Mouse (Mus musculus): ENCODE data around the gene Lpp.

Lpp gene

GRCm38 (mm10) chr16:24392651-24393555 lies at the start of gene Lpp:
Gene Lpp (plus strand): TSS chr16:24393507.
- ChIA-PET POLR2A (interaction anchor here (0.5 to 2.6 kb wide), 27 partner anchors 9 to 1498 kb away, joined by 3 to 9 read pairs (median 4); partner anchors contain the start of genes Bcl6 (in 3 of the 4) and Gm37419 (in 2 of the 4)), CTCF (interaction anchor here in 2 of 4 experiments (1.4 to 1.7 kb wide), 2 partner anchors 409 to 410 kb away, joined by 3 to 10 read pairs; no protein-coding TSS in a partner anchor)

- ChIA-PET CTCF (interaction anchor here in 2 of 4 experiments (0.6 to 0.9 kb wide), 2 partner anchors 16 to 32 kb away, joined by 3 read pairs; no protein-coding TSS in a partner anchor), POLR2A (interaction anchor here in 1 of 4 experiments (0.8 to 1.0 kb wide), 2 partner anchors 103 to 360 kb away, joined by 3 read pairs; no protein-coding TSS in a partner anchor)
Observed at GRCm38 (mm10) chr16:24347582-24348411, 45.5 kb upstream of the Lpp start.

- CTCF ChIA-PET = interaction anchor here in 1 of 4 experiments (0.6 kb wide), 1 partner anchor 259 kb away, joined by 8 read pairs; no protein-coding TSS in a partner anchor
- POLR2A ChIA-PET = no interaction called here
Observed at GRCm38 (mm10) chr16:24350306-24350705, 43.0 kb upstream of the Lpp start.

GRCm38 (mm10) chr16:24350751-24351150 lies 42.6 kb upstream of the Lpp start:
- ChIA-PET POLR2A (no interaction called here), CTCF (interaction anchor here in 1 of 4 experiments (0.6 kb wide), 1 partner anchor 259 kb away, joined by 8 read pairs; no protein-coding TSS in a partner anchor)

GRCm38 (mm10) chr16:24351811-24352210 lies 41.5 kb upstream of the Lpp start:
- CTCF ChIA-PET = interaction anchor here in 1 of 4 experiments (0.6 to 0.7 kb wide), 4 partner anchors 14 to 903 kb away, joined by 3 to 9 read pairs (median 4); no protein-coding TSS in a partner anchor
- POLR2A ChIA-PET = no interaction called here

- CTCF ChIA-PET = no interaction called here
- POLR2A ChIA-PET = interaction anchor here in 1 of 4 experiments (0.6 kb wide), 1 partner anchor 16 kb away, joined by 3 read pairs; no protein-coding TSS in a partner anchor
Observed at GRCm38 (mm10) chr16:24353816-24354215, 39.5 kb upstream of the Lpp start.

- ChIA-PET POLR2A (no interaction called here), CTCF (no interaction called here)
Observed at GRCm38 (mm10) chr16:24361667-24362066, 31.6 kb upstream of the Lpp start.

- POLR2A ChIA-PET = interaction anchor here in 1 of 4 experiments (1.2 kb wide), 1 partner anchor 375 kb away, joined by 3 read pairs; the partner anchor contains the start of gene Bcl6
- CTCF ChIA-PET = no interaction called here
Observed at GRCm38 (mm10) chr16:24364030-24364687, 29.1 kb upstream of the Lpp start.

GRCm38 (mm10) chr16:24365900-24366299 lies 27.4 kb upstream of the Lpp start:
- ChIA-PET CTCF (interaction anchor here in 1 of 4 experiments (0.9 kb wide), 1 partner anchor 14 kb away, joined by 3 read pairs; no protein-coding TSS in a partner anchor), POLR2A (interaction anchor here in 1 of 4 experiments (0.5 kb wide), 1 partner anchor 702 kb away, joined by 3 read pairs; no protein-coding TSS in a partner anchor)

- ChIA-PET POLR2A (interaction anchor here in 2 of 4 experiments (0.6 to 0.9 kb wide), 3 partner anchors 25 to 210 kb away, joined by 3 to 5 read pairs (median 3); no protein-coding TSS in a partner anchor), CTCF (interaction anchor here in 1 of 4 experiments (0.7 kb wide), 1 partner anchor 385 kb away, joined by 3 read pairs; no protein-coding TSS in a partner anchor)
Observed at GRCm38 (mm10) chr16:24367071-24367470, 26.2 kb upstream of the Lpp start.

GRCm38 (mm10) chr16:24367506-24367905 lies 25.8 kb upstream of the Lpp start:
- POLR2A ChIA-PET = interaction anchor here in 2 of 4 experiments (0.8 to 0.9 kb wide), 2 partner anchors 25 kb away, joined by 3 to 5 read pairs; no protein-coding TSS in a partner anchor
- CTCF ChIA-PET = interaction anchor here in 1 of 4 experiments (0.7 kb wide), 1 partner anchor 385 kb away, joined by 3 read pairs; no protein-coding TSS in a partner anchor

GRCm38 (mm10) chr16:24376478-24376877 lies 16.8 kb upstream of the Lpp start:
- POLR2A ChIA-PET = interaction anchor here in 2 of 4 experiments (0.7 kb wide), 2 partner anchors 115 to 394 kb away, joined by 3 to 5 read pairs; no protein-coding TSS in a partner anchor
- CTCF ChIA-PET = no interaction called here

GRCm38 (mm10) chr16:24390596-24390995 lies 2.7 kb upstream of the Lpp start:
- ChIA-PET CTCF (interaction anchor here in 1 of 4 experiments (0.5 kb wide), 1 partner anchor 423 kb away, joined by 5 read pairs; no protein-coding TSS in a partner anchor), POLR2A (no interaction called here)

- POLR2A ChIA-PET = no interaction called here
- CTCF ChIA-PET = no interaction called here
Observed at GRCm38 (mm10) chr16:24391111-24391510, 2.2 kb upstream of the Lpp start.

- POLR2A ChIA-PET = interaction anchor here in 3 of 4 experiments (0.6 to 1.6 kb wide), 10 partner anchors 10 to 667 kb away, joined by 3 to 7 read pairs (median 4); no protein-coding TSS in a partner anchor
- CTCF ChIA-PET = interaction anchor here in 1 of 4 experiments (1.4 kb wide), 1 partner anchor 408 kb away, joined by 3 read pairs; no protein-coding TSS in a partner anchor
Observed at GRCm38 (mm10) chr16:24391901-24392300, 1.4 kb upstream of the Lpp start.

GRCm38 (mm10) chr16:24393556-24394210 lies 376 bp downstream of the Lpp start:
- ChIA-PET CTCF (interaction anchor here in 1 of 4 experiments (1.7 kb wide), 1 partner anchor 411 kb away, joined by 10 read pairs; no protein-coding TSS in a partner anchor), POLR2A (interaction anchor here in 3 of 4 experiments (0.5 to 2.6 kb wide), 11 partner anchors 9 to 666 kb away, joined by 3 to 9 read pairs (median 5); partner anchors contain the start of genes Bcl6 (in 2 of the 3) and Gm37419 (in 1 of the 3))

Measured in embryonic stem cell, embryonic (primary cell).